Mouse (Mus musculus): ENCODE measurements around the gene Cdc42ep1. TPM values are rescaled to one million over a fixed set of nuclear protein-coding genes. Genes with fewer than 3 reads are reported as not detected.
"Not testable (repeated sequence)": the region's sequence is repeated elsewhere in the genome, so short reads cannot be mapped to it uniquely, and the experiment has no call there.

Cdc42ep1 gene
- polyA plus RNA-seq, 1 experiment from 2014 or later, result 32.0 TPM

DNA sequence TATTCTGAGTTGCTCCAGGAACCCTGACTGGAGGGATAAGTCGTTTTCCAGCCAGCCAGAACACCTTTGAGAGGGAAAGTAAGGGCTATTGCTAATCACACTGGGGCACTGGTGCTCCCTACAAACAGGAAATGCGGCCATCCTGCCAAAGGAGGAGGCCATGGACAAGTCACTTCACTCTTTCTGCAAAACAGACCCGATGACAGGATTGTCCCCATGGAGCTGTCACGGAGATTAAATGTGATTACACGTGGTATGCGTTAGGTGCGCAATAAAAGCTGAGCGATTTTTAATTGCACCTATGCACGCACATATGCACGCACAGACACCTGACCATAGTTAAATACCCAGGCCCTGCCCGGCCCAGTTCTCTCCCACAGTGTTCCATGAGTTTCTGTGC, 1.7 kb upstream of the Cdc42ep1 start:
- Histone ChIP-seq H3K36me3 (no peaks in the 10 kb centered on the region), H3K4me1 (replicated peaks) (peaks cover 68% of the 10 kb centered on the region), H3K9ac (no peak overlapping the region), H3K27ac (no peak overlapping the region), H3K27me3 (no peaks in the 10 kb centered on the region), H3K4me2 (no peak overlapping the region), H3K4me3 (no peak overlapping the region), H3K9me3 (replicated peaks) (no peaks in the 10 kb centered on the region)
- 66% methylated on average over 11 of the region's 11 CpGs for WGBS
- no peak for ATAC-seq (replicated peaks; ENCODE audit: insufficient number of reproducible peaks, insufficient read depth, low FRiP score, low read depth)

DNA sequence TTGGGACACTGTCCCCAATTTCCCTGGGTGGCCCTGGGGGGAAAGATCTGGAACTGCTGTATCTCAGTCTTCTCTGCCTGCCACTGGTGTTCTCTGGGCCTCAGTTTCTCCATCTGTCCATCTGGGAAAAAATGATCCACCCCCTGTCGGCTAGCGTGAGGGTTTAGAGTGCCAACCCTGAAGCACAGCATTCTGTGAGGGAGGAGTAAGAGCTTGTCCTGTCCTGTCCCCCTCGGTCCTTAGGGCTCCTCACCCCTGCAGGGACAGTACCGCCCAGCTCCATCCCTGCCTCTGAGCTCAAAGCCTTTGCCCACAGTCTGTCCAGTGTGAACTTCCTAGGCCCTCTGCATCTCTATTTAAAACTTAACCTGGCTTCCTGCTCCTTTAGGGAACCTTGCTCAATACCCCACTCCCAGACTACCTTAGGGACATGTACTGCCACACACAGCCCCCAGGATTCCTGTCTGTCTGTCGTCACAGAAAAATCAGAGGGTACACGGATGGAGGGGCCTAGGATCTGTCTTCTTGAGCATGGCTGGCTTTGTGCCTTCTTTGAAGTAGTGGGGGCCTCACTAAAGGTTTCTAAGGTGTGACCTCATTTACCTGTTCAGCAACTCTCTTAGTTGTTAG, 1.1 kb upstream of the Cdc42ep1 start:
- 63% methylated on average over 6 of the region's 6 CpGs for WGBS
- no peaks in the 10 kb centered on the region for H3K9me3 ChIP-seq (replicated peaks)
- no peak overlapping the region for H3K4me2 ChIP-seq
- H3K36me3 ChIP-seq, result no peaks in the 10 kb centered on the region
- no peak overlapping the region for H3K9ac ChIP-seq
- H3K27ac ChIP-seq, result no peak overlapping the region
- peaks cover 68% of the 10 kb centered on the region for H3K4me1 ChIP-seq (replicated peaks)
- no peak for ATAC-seq (replicated peaks; ENCODE audit: insufficient number of reproducible peaks, insufficient read depth, low FRiP score, low read depth)
- no peak overlapping the region for H3K4me3 ChIP-seq
- H3K27me3 ChIP-seq, result no peaks in the 10 kb centered on the region

DNA sequence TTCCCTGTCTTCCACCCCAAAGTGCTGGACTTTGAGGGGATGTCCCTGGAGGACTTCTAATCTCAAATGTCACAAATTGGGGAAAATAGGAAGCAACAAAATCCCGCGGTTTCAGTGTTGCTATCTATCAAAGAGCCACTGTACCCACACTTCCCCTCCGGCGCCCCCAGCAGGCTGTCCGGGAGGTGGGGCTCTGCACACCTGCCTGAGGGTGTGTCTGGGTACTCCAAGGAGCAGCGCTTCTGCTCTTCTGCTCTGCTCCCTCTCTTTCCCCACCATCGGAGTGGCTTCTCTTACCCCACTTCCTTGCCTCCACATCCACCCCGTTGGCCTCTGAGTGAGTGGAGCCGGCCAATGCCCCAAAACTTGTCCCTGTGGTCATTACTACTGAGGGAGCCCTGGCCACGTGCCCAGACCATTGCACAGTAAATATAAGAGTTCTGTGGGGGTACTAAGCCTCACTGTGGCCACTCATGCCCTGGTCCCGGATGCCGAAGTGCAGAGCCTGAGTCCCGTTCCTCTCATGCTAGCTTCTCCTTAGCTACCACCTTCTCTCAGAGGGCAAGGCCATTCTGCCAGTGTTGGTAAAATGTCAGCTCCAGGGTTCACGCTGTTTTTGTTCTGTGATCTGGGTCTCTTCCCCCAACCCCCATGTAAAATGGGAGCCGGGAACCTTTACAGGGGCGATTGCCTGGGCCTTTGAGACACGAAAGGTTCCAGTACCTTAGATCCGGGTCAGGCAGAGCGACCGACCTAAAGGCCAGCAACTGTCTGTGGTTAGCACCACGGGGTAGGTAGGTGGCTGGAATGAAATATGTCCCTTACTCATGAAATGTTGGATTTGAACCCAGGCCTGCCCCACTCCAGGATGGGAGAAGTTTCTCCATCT, 1.4 kb downstream of the Cdc42ep1 start:
- Histone ChIP-seq H3K4me2 (peak overlapping the region; percentile 91), H3K9me3 (replicated peaks) (no peaks in the 10 kb centered on the region), H3K27ac (peak overlapping the region; percentile 93), H3K4me1 (replicated peaks) (peaks cover 85% of the 10 kb centered on the region), H3K4me3 (peak overlapping the region; percentile 78), H3K36me3 (peaks cover 12% of the 10 kb centered on the region), H3K9ac (peak overlapping the region; percentile 84), H3K27me3 (no peaks in the 10 kb centered on the region)
- ATAC-seq (replicated peaks; ENCODE audit: insufficient number of reproducible peaks, insufficient read depth, low FRiP score, low read depth), result no peak
- WGBS, result 35% methylated on average over 21 of the region's 21 CpGs

DNA sequence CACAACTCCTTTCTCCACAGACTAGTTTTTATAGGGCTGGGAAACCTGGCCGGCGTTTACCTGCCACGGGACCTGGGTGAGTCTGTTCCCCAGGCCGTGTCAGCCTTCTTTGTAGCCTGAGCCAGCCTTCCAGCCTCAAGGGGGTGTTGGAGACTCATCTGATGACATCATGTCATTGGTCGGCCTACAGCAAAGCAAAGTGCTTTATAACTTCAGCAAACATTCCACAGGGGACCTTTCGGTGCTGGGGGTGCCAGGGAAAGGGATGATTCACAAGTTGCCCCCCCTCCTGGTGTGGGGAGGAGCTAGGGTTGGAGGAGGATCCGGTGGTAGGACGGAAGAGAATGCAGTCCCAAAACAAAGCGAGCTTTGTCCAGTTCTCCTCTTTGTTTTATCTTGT, 2.4 kb downstream of the Cdc42ep1 start:
- H3K9me3 ChIP-seq (replicated peaks), result no peaks in the 10 kb centered on the region
- H3K27me3 ChIP-seq, result no peaks in the 10 kb centered on the region
- 23% methylated on average over 9 of the region's 9 CpGs for WGBS
- H3K4me2 ChIP-seq, result peak overlapping the region; percentile 91
- peaks cover 16% of the 10 kb centered on the region for H3K36me3 ChIP-seq
- H3K9ac ChIP-seq, result peak overlapping the region; percentile 84
- H3K4me1 ChIP-seq (replicated peaks), result peaks cover 87% of the 10 kb centered on the region
- ATAC-seq (replicated peaks; ENCODE audit: insufficient number of reproducible peaks, insufficient read depth, low FRiP score, low read depth), result peak; percentile 15; the same call in 1 of the 2 replicates
- peak overlapping the region; percentile 93 for H3K27ac ChIP-seq
- peak overlapping the region; percentile 78 for H3K4me3 ChIP-seq

DNA sequence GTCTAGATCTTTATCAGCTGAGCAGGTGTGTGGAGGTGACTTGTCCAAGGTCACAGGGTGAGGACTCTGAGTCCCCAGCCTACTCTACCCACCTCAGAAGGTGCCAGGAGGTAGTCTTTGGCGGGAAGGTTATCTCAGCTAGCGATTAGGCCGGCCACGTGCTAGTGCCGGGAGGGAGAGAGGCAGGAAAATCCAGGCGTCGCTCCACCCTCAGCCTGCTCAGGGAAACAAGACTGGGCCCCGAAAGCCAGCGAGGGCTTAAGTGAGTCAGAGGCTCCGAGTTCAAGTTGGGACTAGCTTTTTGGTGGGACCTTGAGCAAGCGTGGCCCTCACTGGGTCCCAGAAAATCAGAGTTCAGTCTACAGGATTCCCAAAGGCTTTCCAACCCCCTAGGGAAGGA, 2.9 kb downstream of the Cdc42ep1 start:
- peak overlapping the region; percentile 84 for H3K9ac ChIP-seq
- peaks cover 16% of the 10 kb centered on the region for H3K36me3 ChIP-seq
- H3K4me1 ChIP-seq (replicated peaks), result peaks cover 84% of the 10 kb centered on the region
- H3K9me3 ChIP-seq (replicated peaks), result no peaks in the 10 kb centered on the region
- peak overlapping the region; percentile 93 for H3K27ac ChIP-seq
- no peak for ATAC-seq (replicated peaks; ENCODE audit: insufficient number of reproducible peaks, insufficient read depth, low FRiP score, low read depth)
- 29% methylated on average over 11 of the region's 11 CpGs for WGBS
- no peaks in the 10 kb centered on the region for H3K27me3 ChIP-seq
- H3K4me3 ChIP-seq, result peak overlapping the region; percentile 78
- peak overlapping the region; percentile 91 for H3K4me2 ChIP-seq

DNA sequence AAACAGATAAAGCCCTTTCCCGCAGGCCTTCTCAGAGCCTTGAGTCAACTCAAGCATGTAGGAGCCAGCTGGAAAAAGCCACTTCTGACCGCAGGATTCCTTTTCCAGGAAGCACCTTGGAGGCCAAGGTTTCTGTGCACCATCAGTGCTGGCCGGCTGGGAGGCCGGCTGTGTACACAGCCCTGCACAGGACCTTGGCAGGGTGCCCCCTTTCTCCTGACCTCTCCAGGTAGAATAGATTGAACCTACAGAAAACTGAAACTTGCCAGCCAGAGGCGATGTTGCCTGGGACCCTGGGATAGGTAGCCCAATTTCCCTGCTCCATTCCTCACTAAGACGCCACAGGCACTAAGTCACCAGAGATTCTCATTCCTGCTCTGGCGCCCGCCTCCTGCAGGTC, 3.4 kb downstream of the Cdc42ep1 start:
- Histone ChIP-seq H3K27me3 (no peaks in the 10 kb centered on the region), H3K27ac (peak overlapping the region; percentile 93), H3K36me3 (peaks cover 16% of the 10 kb centered on the region), H3K9ac (peak overlapping the region; percentile 84), H3K9me3 (replicated peaks) (no peaks in the 10 kb centered on the region), H3K4me1 (replicated peaks) (peaks cover 84% of the 10 kb centered on the region), H3K4me2 (peak overlapping the region; percentile 91), H3K4me3 (peak overlapping the region; percentile 78)
- 64% methylated on average over 8 of the region's 8 CpGs for WGBS
- no peak for ATAC-seq (replicated peaks; ENCODE audit: insufficient number of reproducible peaks, insufficient read depth, low FRiP score, low read depth)

DNA sequence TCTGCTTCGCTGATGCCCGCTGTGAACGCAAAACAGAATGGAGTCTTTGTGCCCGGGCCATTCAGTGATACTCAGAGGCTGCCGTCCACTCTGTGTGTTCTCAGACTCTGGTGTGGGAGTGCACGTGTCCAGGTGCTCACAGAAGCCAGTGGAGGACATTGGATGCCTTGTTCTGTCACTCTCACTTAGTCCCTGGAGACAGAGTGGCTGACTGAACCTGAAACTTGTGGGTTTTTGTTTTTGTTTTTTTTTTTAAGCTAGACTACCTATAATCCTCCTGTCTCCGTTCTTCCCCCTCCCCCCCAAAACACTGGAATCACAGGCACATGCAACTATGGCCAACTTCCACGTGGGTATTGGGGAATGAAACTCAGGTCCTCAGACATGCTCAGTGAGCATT, 3.9 kb downstream of the Cdc42ep1 start:
- Histone ChIP-seq H3K27me3 (no peaks in the 10 kb centered on the region), H3K36me3 (peaks cover 16% of the 10 kb centered on the region), H3K4me3 (no peak overlapping the region), H3K4me2 (peak overlapping the region; percentile 91), H3K9ac (no peak overlapping the region), H3K27ac (no peak overlapping the region), H3K4me1 (replicated peaks) (peaks cover 84% of the 10 kb centered on the region), H3K9me3 (replicated peaks) (no peaks in the 10 kb centered on the region)
- 75% methylated on average over 8 of the region's 8 CpGs for WGBS
- ATAC-seq (replicated peaks; ENCODE audit: insufficient number of reproducible peaks, insufficient read depth, low FRiP score, low read depth), result no peak

DNA sequence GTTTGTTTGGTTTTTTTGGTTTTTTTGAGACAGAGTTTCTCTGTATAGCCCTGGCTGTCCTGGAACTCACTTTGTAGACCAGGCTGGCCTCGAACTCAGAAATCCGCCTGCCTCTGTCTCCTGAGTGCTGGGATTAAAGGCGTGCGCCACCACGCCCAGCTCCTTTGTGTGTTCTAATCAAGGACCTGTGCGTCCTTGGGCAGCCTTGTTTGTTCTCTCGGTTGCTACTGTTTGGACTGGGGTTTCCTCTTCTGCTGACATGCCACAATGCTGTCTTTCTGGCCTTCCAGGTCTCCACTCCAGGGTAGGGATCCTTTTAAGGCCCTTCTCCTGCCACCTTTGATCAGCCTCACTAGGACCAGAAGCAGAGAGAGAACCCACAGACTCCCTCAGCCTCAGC, 4.4 kb downstream of the Cdc42ep1 start:
- Histone ChIP-seq H3K36me3 (peaks cover 16% of the 10 kb centered on the region), H3K4me2 (0 out of 2 replicates have a peak overlapping the region, but pooled peaks have one; percentile 91), H3K4me1 (replicated peaks) (peaks cover 83% of the 10 kb centered on the region)
- not testable (repeated sequence) for H3K27me3 ChIP-seq; H3K9ac ChIP-seq; H3K4me3 ChIP-seq; ATAC-seq (replicated peaks; ENCODE audit: insufficient number of reproducible peaks, insufficient read depth, low FRiP score, low read depth); H3K27ac ChIP-seq; H3K9me3 ChIP-seq (replicated peaks)
- WGBS, result 80% methylated on average over 7 of the region's 7 CpGs

DNA sequence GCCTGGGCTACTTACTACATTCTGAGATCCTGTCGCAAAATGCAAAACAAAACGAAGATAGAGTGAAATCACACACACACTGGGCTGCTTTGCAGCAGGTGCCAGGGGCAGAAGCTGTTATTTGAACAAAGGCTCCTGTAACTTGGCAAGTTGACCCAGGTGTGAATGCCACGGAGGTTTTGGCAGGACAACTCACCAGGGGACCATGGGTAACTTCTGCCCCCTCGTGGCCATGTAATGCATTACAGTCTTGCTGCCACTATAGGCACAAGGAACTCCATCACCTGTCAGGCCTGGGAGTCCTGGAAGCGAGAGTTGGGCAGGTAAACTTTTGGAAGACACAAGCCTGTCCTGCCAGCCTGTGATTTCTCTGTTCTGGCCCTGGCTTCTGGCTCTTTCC, 6.0 kb downstream of the Cdc42ep1 start:
- Histone ChIP-seq H3K4me2 (no peak overlapping the region), H3K27me3 (no peaks in the 10 kb centered on the region), H3K9ac (no peak overlapping the region), H3K36me3 (peaks cover 16% of the 10 kb centered on the region), H3K4me3 (no peak overlapping the region), H3K27ac (no peak overlapping the region), H3K4me1 (replicated peaks) (peaks cover 69% of the 10 kb centered on the region), H3K9me3 (replicated peaks) (no peaks in the 10 kb centered on the region)
- whole genome bisulfite sequencing, result 29% methylated on average over 5 of the region's 5 CpGs
- ATAC-seq (replicated peaks; ENCODE audit: insufficient number of reproducible peaks, insufficient read depth, low FRiP score, low read depth), result no peak

DNA sequence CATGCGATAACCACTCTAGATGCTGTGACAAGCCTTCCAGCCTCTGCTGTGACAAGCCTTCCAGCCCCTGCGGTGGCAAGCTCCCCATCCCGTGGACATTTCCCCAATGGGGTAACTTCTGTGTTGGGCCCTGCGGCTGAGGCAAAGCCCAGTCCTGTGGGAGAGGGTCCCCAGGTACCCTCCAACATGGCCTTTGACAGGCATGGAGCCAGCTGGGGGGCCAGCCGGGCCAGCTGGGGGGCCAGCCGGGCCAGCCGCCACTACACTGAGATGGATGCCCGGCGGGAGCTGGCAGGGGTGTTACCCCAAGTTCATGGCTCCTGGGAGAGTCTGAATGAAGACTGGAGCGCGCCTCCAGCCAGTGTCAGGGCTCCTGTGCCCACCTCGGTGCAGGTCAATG, 7.1 kb downstream of the Cdc42ep1 start:
- 83% methylated on average over 12 of the region's 12 CpGs for WGBS
- Histone ChIP-seq H3K27me3 (no peaks in the 10 kb centered on the region), H3K27ac (no peak overlapping the region), H3K36me3 (peaks cover 16% of the 10 kb centered on the region), H3K4me1 (replicated peaks) (peaks cover 60% of the 10 kb centered on the region), H3K4me3 (no peak overlapping the region), H3K9ac (no peak overlapping the region), H3K4me2 (no peak overlapping the region), H3K9me3 (replicated peaks) (no peaks in the 10 kb centered on the region)
- ATAC-seq (replicated peaks; ENCODE audit: insufficient number of reproducible peaks, insufficient read depth, low FRiP score, low read depth), result no peak

DNA sequence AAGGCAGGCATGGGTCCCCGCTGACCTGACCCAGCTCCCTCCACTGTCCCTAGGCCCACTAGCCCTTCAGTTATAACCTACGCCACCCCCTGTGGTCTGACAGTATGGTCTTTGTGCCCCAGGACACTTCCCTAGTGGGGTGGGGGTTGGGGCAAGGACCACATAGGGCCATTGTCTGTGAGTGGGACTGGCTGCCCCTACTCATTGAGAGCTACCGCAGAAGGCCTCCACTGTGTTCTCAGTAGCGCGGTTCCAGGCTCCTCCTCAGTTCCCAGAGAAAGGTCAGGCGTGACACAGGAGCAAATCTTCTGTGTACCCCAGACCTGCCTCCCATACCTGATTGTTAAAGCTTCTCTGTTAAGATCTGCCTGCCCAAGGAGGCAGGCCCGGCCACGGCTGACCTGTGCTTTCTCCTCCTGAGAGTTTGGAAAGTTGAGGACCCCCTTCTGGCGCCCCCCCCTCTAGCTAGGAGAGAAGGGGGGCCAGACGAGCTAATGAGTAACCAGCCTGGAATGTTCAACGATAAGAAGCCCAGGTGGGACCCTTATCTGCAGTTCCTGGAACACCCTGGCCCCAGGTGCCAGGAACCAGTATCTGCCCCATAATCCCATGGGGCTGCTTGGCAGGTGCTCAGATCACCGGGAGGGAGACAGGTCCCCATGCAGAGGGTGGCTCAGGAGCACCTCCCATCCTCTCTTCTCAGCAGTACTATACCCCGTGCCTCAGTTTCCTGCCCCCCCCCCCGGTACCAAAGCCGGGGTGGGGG, 7.8 kb downstream of the Cdc42ep1 start:
- Histone ChIP-seq H3K27ac (no peak overlapping the region), H3K27me3 (no peaks in the 10 kb centered on the region), H3K9me3 (replicated peaks) (no peaks in the 10 kb centered on the region), H3K36me3 (peaks cover 16% of the 10 kb centered on the region), H3K4me3 (no peak overlapping the region), H3K4me2 (no peak overlapping the region), H3K9ac (no peak overlapping the region), H3K4me1 (replicated peaks) (peaks cover 53% of the 10 kb centered on the region)
- WGBS, result 61% methylated on average over 15 of the region's 15 CpGs
- ATAC-seq (replicated peaks; ENCODE audit: insufficient number of reproducible peaks, insufficient read depth, low FRiP score, low read depth), result 0 out of 2 replicates have a peak, but pooled peaks have one; percentile 32

Measured in heart, embryonic 15.5 days (tissue).